Comparison of ENCODE assay signal across 8 mouse cellular contexts in the genomic region with DNA sequence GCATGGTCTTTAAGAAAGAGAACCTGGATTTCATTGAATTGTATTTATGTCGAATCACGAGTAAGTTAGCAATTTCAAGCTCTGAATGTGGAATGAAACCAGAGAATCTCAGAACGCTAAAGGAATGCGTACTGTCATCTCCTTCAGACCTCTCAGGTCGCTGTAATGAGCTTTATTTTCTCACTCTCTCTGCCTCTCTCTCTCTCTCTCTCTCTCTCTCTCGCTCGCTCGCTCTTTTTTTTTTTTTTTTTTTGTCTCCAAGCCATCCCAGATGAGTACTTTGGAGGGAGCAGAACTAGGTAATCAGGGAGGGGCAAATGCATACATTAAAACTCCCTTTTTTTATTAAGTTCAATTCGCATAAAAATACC. TPM values are rescaled to one million over a fixed set of nuclear protein-coding genes. Genes with fewer than 3 reads are reported as not detected.
DNase-seq lines count a peak whose midpoint lies in the region; ATAC-seq and TF ChIP-seq lines count a peak whose summit lies in the region.

No protein-coding gene starts in this region.

- H3K9me3 ChIP-seq in lung, embryonic 16.5 days (ENCODE audit: control insufficient read depth, low read length): no peaks in the 10 kb centered on the region
- H3K9me3 ChIP-seq in limb, embryonic 11.5 days (ENCODE audit: control insufficient read depth, low read length): no peaks in the 10 kb centered on the region

- ATAC-seq in lung, embryonic 16.5 days (ENCODE audit: low read depth): peak; percentile 53
- peak; percentile 36 for ATAC-seq in erythroblast, adult 5-6 weeks (replicated peaks; ENCODE audit: low FRiP score, poor library complexity, severe bottlenecking)
- ATAC-seq in limb, embryonic 11.5 days (ENCODE audit: insufficient number of reproducible peaks, low FRiP score, low TSS enrichment, low read depth): peak; percentile 53

- H3K27ac ChIP-seq in lung, embryonic 16.5 days (ENCODE audit: low read length): peak overlapping the region; percentile 71
- H3K27ac ChIP-seq in limb, embryonic 11.5 days (replicated peaks; ENCODE audit: low read depth, low read length): peak overlapping the region; percentile 49; the same call in 1 of the 2 replicates
- peak overlapping the region; percentile 56; the same call in 1 of the 2 replicates for H3K27ac ChIP-seq in small intestine, adult 2 months (ENCODE audit: insufficient read depth, low read depth, low read length)

- 0% methylated on average over 9 of the region's 9 CpGs for WGBS in lung, embryonic 16.5 days
- WGBS in limb, embryonic 11.5 days: 1% methylated on average over 9 of the region's 9 CpGs
- WGBS in small intestine, adult 2 months: 0% methylated on average over 9 of the region's 9 CpGs

- H3K4me2 ChIP-seq in lung, embryonic 16.5 days (ENCODE audit: low read depth, low read length): peak overlapping the region; percentile 82
- H3K4me2 ChIP-seq in limb, embryonic 11.5 days (ENCODE audit: low read depth, severe bottlenecking): peak overlapping the region; percentile 53

- peak overlapping the region; percentile 65 for H3K9ac ChIP-seq in lung, embryonic 16.5 days (ENCODE audit: low read length)
- peak overlapping the region; percentile 57 for H3K9ac ChIP-seq in limb, embryonic 11.5 days (ENCODE audit: low read length)

- H3K27me3 ChIP-seq in lung, embryonic 16.5 days (ENCODE audit: control insufficient read depth, insufficient read depth, low read depth, low read length): no peaks in the 10 kb centered on the region
- H3K27me3 ChIP-seq in limb, embryonic 11.5 days (ENCODE audit: control insufficient read depth, insufficient read depth, low read length): no peaks in the 10 kb centered on the region
- H3K27me3 ChIP-seq in small intestine, adult 2 months (ENCODE audit: control insufficient read depth, insufficient read depth, low read length): no peaks in the 10 kb centered on the region

- peaks cover 13% of the 10 kb centered on the region for H3K4me1 ChIP-seq in lung, embryonic 16.5 days (replicated peaks; ENCODE audit: control insufficient read depth, insufficient read depth, low read length)
- no peaks in the 10 kb centered on the region for H3K4me1 ChIP-seq in limb, embryonic 11.5 days (ENCODE audit: control insufficient read depth, insufficient read depth, low read length)
- H3K4me1 ChIP-seq in small intestine, adult 2 months (ENCODE audit: control insufficient read depth, insufficient read depth, insufficient read length, low read length): peaks cover 3% of the 10 kb centered on the region; the same call in 1 of the 2 replicates

- no peak for TF ChIP-seq CTCF in small intestine, adult 2 months (IDR thresholded peaks at IDR 0.05; ENCODE audit: extremely low read depth, insufficient read length, insufficient replicate concordance, low read depth, low read length)

- no peak for TF ChIP-seq POLR2A in small intestine, adult 2 months (IDR thresholded peaks at IDR 0.05; ENCODE audit: low read depth, low read length)

- H3K36me3 ChIP-seq in lung, embryonic 16.5 days (ENCODE audit: control insufficient read depth, insufficient read depth, low read length): peaks cover 2% of the 10 kb centered on the region; the same call in 1 of the 2 replicates
- H3K36me3 ChIP-seq in limb, embryonic 11.5 days (ENCODE audit: control insufficient read depth, insufficient read depth, low read length): no peaks in the 10 kb centered on the region; the same call in 1 of the 2 replicates
- peaks cover 12% of the 10 kb centered on the region for H3K36me3 ChIP-seq in small intestine, adult 2 months (ENCODE audit: control insufficient read depth, insufficient read depth, low read length)

- peak overlapping the region; percentile 74 for H3K4me3 ChIP-seq in lung, embryonic 16.5 days (ENCODE audit: low read length)
- peak overlapping the region; percentile 43 for H3K4me3 ChIP-seq in limb, embryonic 11.5 days (ENCODE audit: low read depth, low read length)
- H3K4me3 ChIP-seq in small intestine, adult 2 months (ENCODE audit: low read depth, low read length): peak overlapping the region; percentile 87

- DNase-seq in lung, postnatal 10 days: no peak
- DNase-seq in limb, embryonic 11.5 days (ENCODE audit: low spot score): no peak
- no peak for DNase-seq in gastrocnemius, postnatal 14 days
- DNase-seq in layer of hippocampus, postnatal 14 days (ENCODE audit: low spot score in 2 of 2): no peak
- no peak for DNase-seq in adrenal gland, postnatal 10 days

- intact Hi-C loops in gastrocnemius, postnatal 14 days (cut with DNase I; ENCODE audit: low total_unique reads): loop anchor here (10.0 kb wide), 1 partner anchor 165 kb away; no protein-coding TSS in a partner anchor

RNA-seq across cellular contexts. Expression of a gene that starts 0.5 kb away (rescaled TPM):
- polyA plus RNA-seq in lung, embryonic 16.5 days (2015; fragmentation: Nextera tagmentation; extraction: Ambion mirVana): 10.1 and 11.0 TPM in 2 replicates
- 0.77 and 1.7 TPM in 2 replicates for total RNA-seq in erythroblast, adult 5-6 weeks (2015; ENCODE audit: low replicate concordance)
- 0.60 and 0.98 TPM in 2 replicates for total RNA-seq in erythroblast, adult 5-6 weeks (2017; ENCODE audit: low replicate concordance)
- 14.3 TPM in 2 replicates for polyA plus RNA-seq in limb, embryonic 11.5 days (2014; fragmentation: Nextera tagmentation; extraction: Ambion mirVana)
- 2.5 and 3.6 TPM in 2 replicates for polyA plus RNA-seq in small intestine, adult 2 months (2012; rRNA removed)
- 1 to 10 TPM; 2.2 to 2.9 TPM for total RNA-seq in gastrocnemius, postnatal 14 days (2021)
- 10 to 100 TPM; 19.8 to 21.0 TPM for total RNA-seq in layer of hippocampus, postnatal 14 days (2021)
- total RNA-seq in adrenal gland, postnatal 10 days (2021): 10 to 100 TPM in 1 of 2 experiments, 1 to 10 TPM in 1; 9.6 to 12.4 TPM

RNA-seq across cellular contexts. Expression of a gene that starts 41.1 kb away (rescaled TPM):
- 0.35 and 0.44 TPM in 2 replicates for polyA plus RNA-seq in lung, embryonic 16.5 days (2015; fragmentation: Nextera tagmentation; extraction: Ambion mirVana)
- not detected in 2 replicates for total RNA-seq in erythroblast, adult 5-6 weeks (2015; ENCODE audit: low replicate concordance)
- not detected in 2 replicates for total RNA-seq in erythroblast, adult 5-6 weeks (2017; ENCODE audit: low replicate concordance)
- polyA plus RNA-seq in limb, embryonic 11.5 days (2014; fragmentation: Nextera tagmentation; extraction: Ambion mirVana): not detected in 2 replicates
- 0.14 TPM in 1 of 2 replicates, not detected in the other for polyA plus RNA-seq in small intestine, adult 2 months (2012; rRNA removed)
- total RNA-seq in gastrocnemius, postnatal 14 days (2021): not detected
- 10 to 100 TPM; 13.1 to 16.7 TPM for total RNA-seq in layer of hippocampus, postnatal 14 days (2021)
- total RNA-seq in adrenal gland, postnatal 10 days (2021): not detected

Comparison
In these comparisons a context has a peak if more than half of its experiments do, and no peak if none do; other contexts are left out.
1. RNA of a gene that starts 41.1 kb away (total RNA-seq): 13.1 to 16.7 TPM in layer of hippocampus, postnatal 14 days; not detected in adrenal gland, postnatal 10 days, not detected in gastrocnemius, postnatal 14 days and not detected in erythroblast, adult 5-6 weeks; every median in the first group is over 10 times any median in the second.
2. Peak in every context shown above with its lines, with median percentiles within 50 percentile points of each other: ATAC-seq, H3K27ac ChIP-seq and H3K4me3 ChIP-seq.